Mouse (Mus musculus) large intestine, adult 2 months (tissue): Measurements from ENCODE around the gene Cd81. TPM values are rescaled to one million over a fixed set of nuclear protein-coding genes. Genes with fewer than 3 reads are reported as not detected.

Experiments used
- DNase-seq: peaks from one replicate; pipeline ENCODE4 v3.0.0-alpha.2; 2012; ENCODE audit warnings: low read depth, low spot score
- WGBS: fragments of 180-500 bp; shearing (Covaris S2); methylation state at CpG from one replicate; pipeline ENCODE4 v1.1.7; 2018; 5-methylcytosine and 5-hydroxymethylcytosine counted together
- polyA plus RNA-seq: library from polyadenylated mRNA; depleted of rRNA; stranded (reverse); fragments of >200 nt; gene quantifications from 2 replicates; pipeline ENCODE4 v1.2.3, GENCODE M21; 2012; rRNA removed

Gene Cd81
- polyA plus RNA-seq: 203 and 264 TPM in 2 replicates

DNA sequence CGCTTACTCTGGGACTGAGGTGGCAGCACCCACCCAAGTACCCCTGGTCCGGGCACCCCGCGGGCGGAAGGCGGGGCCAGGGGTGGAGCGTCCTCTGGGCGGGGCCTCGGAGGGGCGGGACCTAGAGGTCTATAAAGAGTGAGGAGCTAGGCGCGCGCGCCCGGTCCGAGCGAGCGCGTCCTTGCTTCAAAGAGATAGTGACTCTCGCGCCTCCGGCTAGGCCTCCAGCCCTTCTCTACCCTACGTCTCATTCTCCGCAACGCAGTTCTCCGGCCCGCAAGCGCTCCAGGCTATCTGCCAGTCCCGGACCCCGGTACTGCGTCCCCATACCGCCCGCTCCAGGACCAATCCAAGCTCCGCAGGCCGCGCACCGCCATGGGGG, at the start of gene Cd81:
Gene Cd81, plus strand, starts transcription at position 114 of the 382 bp plus-strand sequence.
- DNase-seq: no peak
- under 1% methylated on average over 37 of the region's 37 CpGs for WGBS

DNA sequence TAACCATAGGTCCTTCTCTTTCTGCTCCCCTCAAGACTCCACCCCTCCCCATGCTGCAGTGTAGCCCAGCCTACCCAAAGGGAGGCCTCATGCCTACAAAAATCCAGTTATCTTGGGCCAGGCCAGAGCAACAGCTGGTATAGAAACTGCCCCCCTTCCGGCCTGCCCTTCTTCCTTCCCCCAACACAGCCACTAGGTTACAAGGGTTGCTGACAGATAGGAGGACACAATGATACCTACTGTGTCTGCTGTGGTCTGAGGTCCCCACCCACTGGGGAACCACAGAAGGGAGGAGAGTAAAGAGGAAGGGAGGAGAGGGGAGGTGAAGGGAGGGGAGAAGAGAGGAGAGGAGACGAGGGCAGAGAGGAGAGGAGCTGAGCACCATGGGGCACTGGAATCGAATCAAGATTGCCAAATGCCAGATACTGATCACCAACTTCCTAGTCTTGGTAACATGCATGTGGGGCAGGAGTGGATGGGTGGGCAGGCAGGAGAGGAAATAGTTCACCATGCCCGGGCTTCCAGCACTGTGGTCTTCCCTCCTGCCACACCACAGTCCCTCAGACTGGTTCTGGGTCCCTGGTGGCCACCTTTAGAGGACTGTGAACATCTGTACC, 47.7 kb upstream of the Cd81 start, which contains the start of gene Tspan32:
Gene Tspan32, plus strand, starts transcription at position 320 of the 617 bp plus-strand sequence.
- WGBS: 71% methylated on average over 4 of the region's 4 CpGs
- DNase-seq: no peak

- no peak for DNase-seq
- 89% methylated on average over 6 of the region's 6 CpGs for WGBS
These were observed 47.0 kb upstream of the Cd81 start for GRCm38 (mm10) chr7:143005344-143006096.

- DNase-seq: no peak
- WGBS: 90% methylated on average over 2 of the region's 2 CpGs
These were observed 46.3 kb upstream of the Cd81 start for GRCm38 (mm10) chr7:143006097-143006755.

GRCm38 (mm10) chr7:143006756-143007598, 45.6 kb upstream of the Cd81 start:
- WGBS: 95% methylated on average over 8 of the region's 8 CpGs

DNA sequence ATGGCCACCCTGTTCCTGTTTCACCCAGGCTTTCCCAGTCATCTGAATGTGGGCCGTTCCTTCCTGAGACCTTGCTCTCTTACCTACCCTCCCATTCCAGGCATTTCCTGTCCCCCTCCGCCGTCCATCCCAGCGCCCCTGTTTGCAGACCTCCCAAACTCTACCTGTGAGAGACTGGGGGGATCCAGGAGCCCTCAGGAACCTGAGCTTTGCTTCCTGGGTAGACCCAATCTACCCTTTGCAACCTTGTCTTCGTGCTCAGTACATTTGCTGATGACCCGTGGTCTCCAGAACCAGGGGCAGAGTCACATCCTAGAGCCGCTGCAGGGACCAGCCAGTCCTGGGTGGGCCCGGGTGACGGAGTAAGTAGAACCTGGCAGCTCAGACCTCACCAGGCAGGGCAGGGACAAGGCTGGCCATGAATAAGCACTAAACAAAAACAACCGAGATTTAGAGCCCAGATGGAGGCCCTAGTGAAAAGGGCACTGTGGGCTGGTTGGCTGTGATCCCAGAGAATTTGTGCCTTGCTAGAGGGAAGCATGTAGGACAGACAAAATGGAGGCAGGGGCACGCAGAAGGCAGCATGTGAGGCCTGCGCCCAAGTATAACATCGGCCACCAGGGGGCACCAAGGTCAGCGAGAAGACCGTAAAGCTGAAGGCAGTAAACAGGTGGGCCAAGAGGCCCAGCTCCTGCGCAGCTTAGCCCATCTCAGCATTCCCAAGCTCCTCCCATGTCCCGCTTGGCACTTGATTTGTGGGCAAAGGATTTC, 44.8 kb upstream of the Cd81 start:
- peak; percentile 73 for DNase-seq
- WGBS: 40% methylated on average over 17 of the region's 17 CpGs

More at GRCm38 (mm10) chr7:143006756-143007598, 45.6 kb upstream of the Cd81 start:
- no peak for DNase-seq

DNA sequence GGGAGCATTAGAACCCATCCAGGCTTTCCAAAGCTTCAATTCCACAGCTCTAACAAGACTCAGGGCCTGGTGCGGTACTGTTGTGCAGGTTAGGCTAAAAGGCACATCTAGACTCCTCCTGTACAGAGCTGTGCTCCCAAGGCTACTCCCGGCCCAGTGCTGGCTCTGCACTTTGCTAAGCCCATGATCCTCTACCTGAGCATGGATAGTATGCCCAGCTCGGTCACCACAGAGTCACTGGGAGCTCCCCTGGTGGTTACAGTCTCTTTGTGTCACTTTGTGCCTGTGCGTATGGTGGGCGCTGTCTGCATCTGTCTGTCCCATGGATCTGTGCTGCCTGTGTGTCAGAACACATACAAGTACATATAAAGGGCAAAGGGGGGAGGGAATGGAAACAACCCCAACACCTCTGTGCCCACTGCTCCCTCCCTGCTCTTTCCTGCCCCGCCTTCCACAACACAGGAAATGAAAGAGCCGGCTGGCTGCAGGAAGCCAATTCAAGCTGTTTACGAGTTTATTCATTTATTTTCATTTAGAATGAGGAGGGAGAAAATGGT, 44.1 kb upstream of the Cd81 start:
- DNase-seq: peak; percentile 43
- WGBS: 22% methylated on average over 8 of the region's 8 CpGs

DNA sequence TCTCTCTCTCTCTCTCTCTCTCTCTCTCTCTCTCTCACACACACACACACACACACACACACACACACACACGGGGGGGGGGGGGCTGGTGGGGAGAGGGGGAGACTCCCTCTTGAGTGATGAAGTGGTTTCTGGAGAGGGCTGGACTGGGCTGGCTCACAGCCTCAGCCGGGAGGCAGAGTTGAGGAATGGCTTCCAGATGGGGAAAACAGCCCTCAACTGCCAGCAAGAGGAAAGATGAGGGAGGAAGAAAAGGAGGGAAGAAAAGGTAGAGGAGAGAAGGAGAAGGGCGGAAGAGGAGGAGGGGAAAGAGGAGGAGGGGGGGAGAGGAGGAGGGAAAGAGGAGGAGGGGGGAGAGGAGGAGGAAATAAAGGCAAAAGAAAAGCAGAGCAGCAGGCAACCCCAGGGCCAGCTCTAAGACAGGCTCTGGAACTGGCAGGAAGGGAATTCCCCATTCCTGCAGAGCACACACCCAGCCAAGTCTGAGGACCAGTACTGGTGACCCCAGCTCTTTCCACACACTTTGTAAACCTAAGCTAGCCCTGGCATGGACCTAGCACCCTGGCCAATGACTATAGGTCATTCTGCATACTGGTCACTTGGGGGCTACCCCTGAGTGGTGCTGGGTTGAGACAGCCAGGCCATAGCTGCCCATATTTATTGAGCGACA, 43.4 kb upstream of the Cd81 start:
- WGBS: 42% methylated on average over 3 of the region's 4 CpGs
- DNase-seq: no peak

DNA sequence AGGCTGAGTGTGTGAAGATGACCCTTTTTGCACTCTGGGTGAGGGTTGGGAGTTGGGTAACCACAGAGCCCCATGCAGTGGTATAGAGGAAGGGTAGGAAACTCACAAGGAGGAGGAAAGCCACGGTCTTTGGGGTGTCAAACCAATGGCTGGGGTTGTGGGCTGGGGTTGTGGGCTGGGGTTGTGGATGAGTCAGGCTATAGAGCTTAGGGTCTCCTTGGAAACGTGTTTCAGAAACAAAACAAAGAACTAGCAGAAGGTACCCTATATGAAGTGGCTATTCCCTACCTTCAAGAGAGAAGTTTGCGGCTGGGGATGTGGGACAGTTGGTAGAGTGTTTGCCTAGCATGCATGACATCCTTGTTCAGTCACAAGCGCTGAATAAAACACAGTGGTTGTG, 42.5 kb upstream of the Cd81 start:
- WGBS: 82% methylated on average over 4 of the region's 4 CpGs

GRCm38 (mm10) chr7:143011226-143011625, 41.3 kb upstream of the Cd81 start:
- DNase-seq: no peak
- WGBS: 85% methylated on average over 1 of the region's 1 CpGs

More for the DNA sequence above, 42.5 kb upstream of the Cd81 start:
- no peak for DNase-seq

DNA sequence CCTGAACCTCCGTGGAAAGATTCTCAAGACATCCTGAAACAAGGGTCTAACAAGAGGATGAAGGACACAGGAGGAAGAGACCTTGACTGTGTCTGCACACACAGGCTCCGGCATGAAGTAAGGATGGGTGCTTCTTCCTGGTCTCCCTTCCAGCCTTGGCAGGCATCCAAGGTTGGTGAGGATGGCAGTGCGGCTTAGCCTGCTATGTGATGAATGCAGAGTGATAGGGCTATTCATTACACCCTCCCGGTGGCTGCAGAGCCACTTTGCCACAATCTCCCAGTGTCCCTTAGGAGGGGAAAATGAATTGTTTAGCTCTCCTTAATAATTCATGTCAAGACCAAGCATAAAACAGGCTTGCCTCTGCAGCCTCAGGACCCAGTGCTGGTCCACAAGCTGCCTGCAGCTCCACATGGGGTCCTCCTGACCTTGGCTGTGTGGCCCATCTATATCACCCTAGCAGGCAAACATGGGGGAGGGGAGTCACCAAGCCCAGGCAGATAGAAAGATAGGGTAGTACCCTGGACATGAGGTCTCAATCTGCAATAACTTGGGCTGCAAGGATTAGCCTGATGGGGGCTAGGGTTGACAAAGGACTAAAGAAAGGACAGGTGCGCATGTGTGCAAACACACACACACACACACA, 40.2 kb upstream of the Cd81 start:
- peak; percentile 21 for DNase-seq
- WGBS: 39% methylated on average over 5 of the region's 5 CpGs

DNA sequence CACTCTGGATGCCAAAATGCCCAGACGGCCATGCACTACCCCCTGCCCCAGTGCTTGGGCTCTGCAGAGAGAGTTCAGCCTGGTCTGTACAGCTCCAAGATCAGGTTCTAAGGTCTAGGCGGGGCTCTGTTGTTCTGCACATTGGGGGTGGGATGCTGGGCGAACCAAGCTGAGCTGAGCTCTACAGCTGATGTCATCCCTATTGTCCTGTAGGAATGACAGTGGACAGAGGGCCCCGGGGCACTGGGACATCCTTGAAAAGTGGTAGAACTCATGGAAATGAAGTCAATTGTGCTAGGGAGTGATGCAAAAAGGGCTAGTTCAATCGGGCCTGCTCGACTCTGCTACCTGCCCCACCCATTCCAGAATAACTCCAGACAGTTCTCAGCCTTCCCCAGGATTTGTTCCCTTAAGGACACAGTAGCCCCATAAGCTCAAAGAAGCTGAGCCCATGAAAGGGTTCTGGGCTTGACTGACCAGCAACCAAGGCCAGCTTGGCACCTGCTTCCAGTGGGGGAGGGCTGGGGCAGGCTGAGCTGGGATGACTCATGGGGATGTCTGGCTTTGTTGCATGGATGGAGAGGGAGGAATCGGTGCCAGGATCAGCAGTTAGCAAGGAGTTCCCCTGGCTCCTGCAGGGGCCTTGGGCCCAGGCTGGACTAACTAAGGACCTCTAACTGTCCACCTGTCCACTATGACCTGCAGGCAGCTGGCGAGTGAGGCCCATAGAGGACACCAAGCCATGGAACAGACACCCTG, 38.9 kb upstream of the Cd81 start:
- 53% methylated on average over 8 of the region's 8 CpGs for WGBS
- no peak for DNase-seq

GRCm38 (mm10) chr7:143014862-143015659, 37.5 kb upstream of the Cd81 start:
- no peak for DNase-seq
- WGBS: 71% methylated on average over 7 of the region's 7 CpGs

DNA sequence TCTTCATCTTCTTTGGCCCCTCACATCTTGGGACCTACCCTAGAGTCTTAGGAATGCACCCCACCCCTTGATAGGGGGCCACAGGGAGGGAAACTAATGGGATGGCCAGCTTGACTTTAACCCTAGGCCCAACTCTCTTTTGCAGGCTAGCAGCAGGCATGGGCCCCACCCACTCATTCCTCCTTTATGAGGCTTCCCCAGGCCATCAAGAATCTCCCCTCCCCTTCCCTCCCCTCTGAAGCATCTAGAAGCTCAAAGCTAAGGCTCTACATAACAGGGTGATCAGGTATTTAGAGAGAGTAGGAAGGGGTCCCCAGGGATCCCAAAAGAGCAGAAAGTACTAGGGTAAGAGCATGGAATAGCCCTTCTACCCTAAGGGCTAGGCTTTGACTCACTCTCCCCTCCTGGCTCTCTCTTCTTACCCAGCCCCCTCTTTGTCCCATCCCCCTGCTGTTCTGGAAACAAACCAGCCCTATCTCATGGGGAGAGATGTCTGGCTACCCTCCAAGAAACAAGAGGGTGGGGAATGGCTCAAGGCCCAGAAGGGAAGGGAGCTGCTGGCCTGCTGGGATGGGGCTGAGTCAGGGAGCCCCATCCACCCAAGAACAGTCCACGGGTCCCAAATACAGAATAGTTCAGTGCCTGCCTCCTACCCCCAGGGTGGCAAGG, 36.6 kb upstream of the Cd81 start:
- no peak for DNase-seq
- WGBS: 6% methylated on average over 1 of the region's 1 CpGs

DNA sequence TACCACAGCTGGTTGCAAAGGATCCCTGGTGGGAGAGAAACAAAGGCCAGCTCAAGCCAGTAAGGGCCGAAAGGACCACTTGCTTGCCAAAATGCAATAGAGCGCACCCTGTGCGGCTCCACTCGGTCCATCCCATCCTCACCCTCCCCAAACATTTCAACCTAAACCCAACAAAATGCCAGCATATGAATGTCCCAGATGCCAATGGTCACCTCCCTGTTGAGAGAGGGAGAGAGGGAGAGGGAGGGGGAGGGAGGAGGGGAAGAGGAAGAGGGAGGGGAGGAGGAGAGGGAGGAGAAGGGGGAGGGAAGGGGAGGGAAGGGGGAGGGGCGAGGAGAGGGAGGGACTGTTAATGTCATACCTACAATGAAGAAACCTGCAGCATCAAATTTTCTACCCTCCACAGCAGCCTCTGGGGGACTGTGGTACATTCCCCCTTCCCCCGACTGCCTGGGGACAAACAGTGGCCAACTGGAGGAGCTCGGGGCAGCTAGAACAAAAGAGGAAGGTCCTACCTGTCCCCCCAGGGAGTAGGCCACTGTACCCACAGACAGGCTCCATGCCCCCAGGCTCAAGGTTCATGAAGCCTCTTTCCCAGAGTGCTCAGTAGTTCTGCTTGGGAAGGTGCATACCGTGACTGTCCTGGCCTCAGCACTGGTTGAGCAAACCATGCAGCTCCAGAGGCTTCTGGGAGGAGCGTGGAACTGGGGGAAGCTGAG, 36.0 kb upstream of the Cd81 start:
- DNase-seq: no peak
- 61% methylated on average over 9 of the region's 9 CpGs for WGBS
